Mouse (Mus musculus) thymus, adult 2 months (tissue): ENCODE data around the gene Tpd52l1.

Experiments
- CTCF ChIP-seq: fragments of 200-500 bp; IDR thresholded peaks from 2 replicates; pipeline ENCODE4 v1.5.1; 2012; ENCODE audit warnings: mild to moderate bottlenecking, control low read depth, low read length, moderate library complexity, borderline replicate concordance; ENCODE audit not compliant: control insufficient read depth, poor library complexity, insufficient read depth; ENCODE audit errors: extremely low read depth
- POLR2A ChIP-seq: fragments of 200-500 bp; IDR thresholded peaks from 2 replicates; pipeline ENCODE4 v1.6.1; 2012; ENCODE audit warnings: mild to moderate bottlenecking, low read length, control low read depth, moderate library complexity; ENCODE audit not compliant: control insufficient read depth, poor library complexity, insufficient read depth; ENCODE audit errors: extremely low read depth

- TF ChIP-seq CTCF = no peak
- no peak for TF ChIP-seq POLR2A
Observed at GRCm38 (mm10) chr10:31303446-31303845, 142.3 kb downstream of the Tpd52l1 start.
